28 mouse cellular contexts compared by ENCODE assay signal in the genomic region with DNA sequence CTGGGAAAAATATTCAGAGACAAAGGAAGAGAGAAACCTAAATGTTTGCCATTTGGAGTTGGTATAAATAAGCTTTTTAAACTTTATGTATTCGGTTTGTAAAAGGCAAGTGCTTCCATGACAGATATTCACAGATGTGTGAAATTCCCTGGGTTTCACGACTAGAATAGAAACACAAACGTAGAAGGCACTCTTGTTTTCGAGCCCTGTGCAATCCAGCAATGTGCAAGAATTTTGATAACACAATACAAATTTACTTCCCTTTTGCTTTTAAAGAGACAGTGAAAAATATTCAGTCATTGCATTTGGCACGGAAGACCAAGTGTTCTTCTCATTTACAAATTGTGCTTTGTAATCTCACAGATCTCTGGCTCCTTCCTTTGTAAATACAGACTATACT.
A peak's percentile ranks its signal among the peaks of the same experiment; 100 is the strongest.
DNase-seq lines count a peak whose midpoint lies in the region; ATAC-seq and TF ChIP-seq lines count a peak whose summit lies in the region.
"Had no signal": no experiment of that assay in that cellular context is flagged by ENCODE, and none has a peak within 500 bp of the region (broad histone marks: within the 10 kb centered on the region; RNA-seq: fewer than 3 reads in every experiment).

No protein-coding gene starts in this region.

- H3K27ac ChIP-seq in forebrain, postnatal 0 days (ENCODE audit: low read depth, low read length), result no peak overlapping the region
- H3K27ac ChIP-seq in forebrain, embryonic 13.5 days, result no peak overlapping the region
- no peak overlapping the region for H3K27ac ChIP-seq in liver, adult 2 months (replicated peaks; ENCODE audit: insufficient read depth, low read depth, low read length)
- H3K27ac ChIP-seq: embryonic facial prominence, embryonic 10.5 days; embryonic facial prominence, embryonic 15.5 days; forebrain, embryonic 12.5 days; gastrocnemius, adult 2 months; hindbrain, postnatal 0 days; intestine, embryonic 15.5 days; kidney, postnatal 0 days; limb, embryonic 10.5 days; limb, embryonic 15.5 days; liver, embryonic 15.5 days had no signal

- peaks cover 8% of the 10 kb centered on the region; the same call in 1 of the 2 replicates for H3K4me1 ChIP-seq in forebrain, postnatal 0 days (ENCODE audit: insufficient read depth)
- peaks cover 17% of the 10 kb centered on the region for H3K4me1 ChIP-seq in forebrain, embryonic 13.5 days
- no peaks in the 10 kb centered on the region for H3K4me1 ChIP-seq in liver, adult 2 months (ENCODE audit: control insufficient read depth, insufficient read depth, low read length)
- H3K4me1 ChIP-seq: embryonic facial prominence, embryonic 10.5 days; intestine, embryonic 15.5 days; limb, embryonic 15.5 days; liver, embryonic 15.5 days had no signal

- TF ChIP-seq POLR2A in liver, adult 2 months (IDR thresholded peaks at IDR 0.05; ENCODE audit: extremely low read depth, insufficient read depth, low read length), result no peak

- no peak for ATAC-seq in forebrain, postnatal 0 days
- ATAC-seq in forebrain, embryonic 13.5 days, result no peak
- ATAC-seq in megakaryocyte progenitor cell, adult 5-6 weeks (replicated peaks; ENCODE audit: poor library complexity), result peak; percentile 33; the same call in 1 of the 2 replicates
- ATAC-seq: intestine, embryonic 15.5 days had no signal

- H3K4me3 ChIP-seq in forebrain, postnatal 0 days (ENCODE audit: low read depth, low read length), result no peak overlapping the region
- H3K4me3 ChIP-seq in forebrain, embryonic 13.5 days, result no peak overlapping the region
- no peak overlapping the region for H3K4me3 ChIP-seq in liver, adult 2 months (ENCODE audit: insufficient read depth, low read depth, low read length)
- H3K4me3 ChIP-seq: embryonic facial prominence, embryonic 10.5 days; embryonic facial prominence, embryonic 15.5 days; forebrain, embryonic 12.5 days; gastrocnemius, adult 2 months; intestine, embryonic 15.5 days; limb, embryonic 10.5 days; limb, embryonic 15.5 days; liver, embryonic 15.5 days had no signal

- no peaks in the 10 kb centered on the region for H3K9me3 ChIP-seq in forebrain, postnatal 0 days (ENCODE audit: low read length)
- no peaks in the 10 kb centered on the region for H3K9me3 ChIP-seq in forebrain, embryonic 13.5 days (replicated peaks)
- H3K9me3 ChIP-seq: embryonic facial prominence, embryonic 10.5 days; embryonic facial prominence, embryonic 15.5 days; forebrain, embryonic 12.5 days; intestine, embryonic 15.5 days; limb, embryonic 10.5 days; limb, embryonic 15.5 days; liver, embryonic 15.5 days had no signal

- no peaks in the 10 kb centered on the region for H3K79me2 ChIP-seq in liver, adult 2 months (ENCODE audit: control insufficient read depth, insufficient read depth, low read length)

- no peaks in the 10 kb centered on the region for H3K27me3 ChIP-seq in forebrain, postnatal 0 days (ENCODE audit: insufficient read depth, low read length)
- H3K27me3 ChIP-seq in forebrain, embryonic 13.5 days, result no peaks in the 10 kb centered on the region
- H3K27me3 ChIP-seq in liver, adult 2 months (ENCODE audit: control insufficient read depth, insufficient read depth, low read length), result no peaks in the 10 kb centered on the region
- H3K27me3 ChIP-seq: embryonic facial prominence, embryonic 15.5 days; forebrain, embryonic 12.5 days; intestine, embryonic 15.5 days; limb, embryonic 15.5 days; liver, embryonic 15.5 days had no signal

- H3K4me2 ChIP-seq in forebrain, postnatal 0 days (ENCODE audit: low read depth), result no peak overlapping the region
- H3K4me2 ChIP-seq in forebrain, embryonic 13.5 days, result no peak overlapping the region
- H3K4me2 ChIP-seq: embryonic facial prominence, embryonic 15.5 days; forebrain, embryonic 12.5 days; intestine, embryonic 15.5 days; limb, embryonic 15.5 days; liver, embryonic 15.5 days; lung, embryonic 14.5 days had no signal

- peak; percentile 6 for DNase-seq in forebrain, postnatal 0 days
- peak; percentile 3 for DNase-seq in liver, adult 2 months (ENCODE audit: extremely low read depth, low read depth, low spot score)
- DNase-seq in liver (no peak), MEL-GATA-1-ER (ENCODE audit: extremely low read depth, low read depth) (peak; percentile 71)
- DNase-seq in adrenal gland, adult 18-20 months (ENCODE audit: low spot score in 2 of 2), result no peak
- DNase-seq in gastrocnemius, postnatal 10 days, result no peak
- DNase-seq: cerebellum, adult 2 months; cerebellum, postnatal 14 days; gastrocnemius, adult 2 months; heart, postnatal 36 days; kidney, adult 2 months; kidney, postnatal 4 days; layer of hippocampus, postnatal 36 days; lung, embryonic 14.5 days; midbrain, embryonic 14.5 days; thymus, postnatal 4 days had no signal

- no peak overlapping the region for H3K9ac ChIP-seq in forebrain, postnatal 0 days
- no peak overlapping the region for H3K9ac ChIP-seq in forebrain, embryonic 13.5 days
- no peak overlapping the region for H3K9ac ChIP-seq in liver, adult 2 months (ENCODE audit: low read depth, low read length)
- H3K9ac ChIP-seq: embryonic facial prominence, embryonic 15.5 days; forebrain, embryonic 12.5 days; intestine, embryonic 15.5 days; limb, embryonic 15.5 days; liver, embryonic 15.5 days; lung, embryonic 14.5 days had no signal

- 33% methylated on average over 5 of the region's 5 CpGs for WGBS in forebrain, postnatal 0 days
- WGBS in forebrain, embryonic 13.5 days, result 63% methylated on average over 5 of the region's 5 CpGs
- 38% methylated on average over 5 of the region's 5 CpGs for WGBS in liver, adult 2 months

- no peaks in the 10 kb centered on the region for H3K36me3 ChIP-seq in forebrain, postnatal 0 days (ENCODE audit: insufficient read depth)
- H3K36me3 ChIP-seq in forebrain, embryonic 13.5 days (ENCODE audit: poor library complexity, severe bottlenecking), result no peaks in the 10 kb centered on the region
- H3K36me3 ChIP-seq in liver, adult 2 months (ENCODE audit: control insufficient read depth, insufficient read depth, low read length), result no peaks in the 10 kb centered on the region
- H3K36me3 ChIP-seq: embryonic facial prominence, embryonic 10.5 days; embryonic facial prominence, embryonic 15.5 days; forebrain, embryonic 12.5 days; G1E; intestine, embryonic 15.5 days; limb, embryonic 10.5 days; limb, embryonic 15.5 days; liver, embryonic 15.5 days had no signal

- TF ChIP-seq CTCF in forebrain, postnatal 0 days (IDR thresholded peaks at IDR 0.05; ENCODE audit: low read depth), result no peak
- no peak for TF ChIP-seq CTCF in liver, adult 2 months (IDR thresholded peaks at IDR 0.05; ENCODE audit: low read depth, low read length)

Comparison
In these comparisons a context has a peak if more than half of its experiments do, and no peak if none do; other contexts are left out.
1. DNase-seq: peak in forebrain, postnatal 0 days (single experiment), liver, adult 2 months (single experiment) and MEL-GATA-1-ER (single experiment); none in liver (single experiment), adrenal gland, adult 18-20 months (0 of 2) and gastrocnemius, postnatal 10 days (single experiment).